Comparison of ENCODE assay signal across 9 mouse cellular contexts in the genomic region with DNA sequence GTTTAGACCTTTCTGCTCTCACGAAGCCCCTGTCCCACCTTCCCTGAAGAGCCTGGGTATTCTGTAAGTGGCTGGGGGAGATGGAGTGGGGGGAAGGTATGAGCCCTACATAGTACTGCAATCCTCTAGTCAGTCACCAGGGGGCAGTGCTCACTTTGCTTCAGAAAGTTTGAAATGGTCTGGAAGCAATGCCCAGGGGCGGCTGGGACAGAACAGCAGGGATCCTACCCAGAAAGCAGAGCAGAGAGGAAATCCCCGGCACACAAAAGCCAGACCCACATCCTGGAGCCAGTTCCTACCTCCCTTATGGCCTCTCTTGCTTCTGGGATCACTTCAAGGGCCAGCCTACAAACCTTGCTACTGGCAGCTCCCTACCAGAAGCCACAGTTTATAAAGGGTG. TPM values are rescaled to one million over a fixed set of nuclear protein-coding genes. Genes with fewer than 3 reads are reported as not detected.
DNase-seq lines count a peak whose midpoint lies in the region; ATAC-seq and TF ChIP-seq lines count a peak whose summit lies in the region.
"Had no signal": no experiment of that assay in that cellular context is flagged by ENCODE, and none has a peak within 500 bp of the region (broad histone marks: within the 10 kb centered on the region; RNA-seq: fewer than 3 reads in every experiment).

No protein-coding gene starts in this region.

- peaks cover 10% of the 10 kb centered on the region for H3K36me3 ChIP-seq in ES-E14 (ENCODE audit: control insufficient read depth, insufficient read depth, low read length, poor library complexity, severe bottlenecking)
- H3K36me3 ChIP-seq in forebrain, embryonic 15.5 days: peaks cover 15% of the 10 kb centered on the region
- peaks cover 4% of the 10 kb centered on the region for H3K36me3 ChIP-seq in lung, embryonic 16.5 days (ENCODE audit: control insufficient read depth, insufficient read depth, low read length)

- peak; percentile 95 for DNase-seq in ES-E14 (ENCODE audit: low read depth, low spot score)
- DNase-seq in c-Kit-positive CD71-negative TER-119-negative erythroid progenitor cells, embryonic 14.5 days (ENCODE audit: low read depth): peak; percentile 74
- DNase-seq in layer of hippocampus, adult 2 months (ENCODE audit: low spot score in 2 of 2): peak; percentile 63 to 89
- DNase-seq in ovary, postnatal 14 days (ENCODE audit: low spot score): peak; percentile 83
- peak; percentile 56 to 85 for DNase-seq in thymus, postnatal 10 days (ENCODE audit: low spot score in 2 of 2)

- 0 out of 2 replicates have a peak overlapping the region, but pooled peaks have one; percentile 27 for H3K27ac ChIP-seq in ES-E14 (ENCODE audit: insufficient read depth, low read depth, low read length, poor library complexity, severe bottlenecking)
- H3K27ac ChIP-seq in forebrain, embryonic 15.5 days (replicated peaks): peak overlapping the region; percentile 6; the same call in 1 of the 2 replicates
- H3K27ac ChIP-seq in layer of hippocampus, adult 2 months: 0 out of 2 replicates have a peak overlapping the region, but pooled peaks have one; percentile 0
- 0 out of 2 replicates have a peak overlapping the region, but pooled peaks have one; percentile 29 for H3K27ac ChIP-seq in lung, embryonic 16.5 days (ENCODE audit: low read length)

- 11% methylated on average over 3 of the region's 3 CpGs for WGBS in forebrain, embryonic 15.5 days
- 4% methylated on average over 3 of the region's 3 CpGs for WGBS in lung, embryonic 16.5 days

- H3K27me3 ChIP-seq in forebrain, embryonic 15.5 days: no peaks in the 10 kb centered on the region
- no peaks in the 10 kb centered on the region for H3K27me3 ChIP-seq in lung, embryonic 16.5 days (ENCODE audit: control insufficient read depth, insufficient read depth, low read depth, low read length)

- TF ChIP-seq CTCF in layer of hippocampus, adult 2 months (conservative IDR thresholded peaks at IDR 0.05): peak; percentile 94

- H3K4me3 ChIP-seq in ES-E14 (ENCODE audit: insufficient read depth in 1 of 2, low read depth in 1 of 2, low read length in 2 of 2, poor library complexity in 1 of 2, severe bottlenecking in 1 of 2): no peak overlapping the region
- no peak overlapping the region for H3K4me3 ChIP-seq in forebrain, embryonic 15.5 days
- H3K4me3 ChIP-seq in layer of hippocampus, adult 2 months: no peak overlapping the region
- no peak overlapping the region for H3K4me3 ChIP-seq in lung, embryonic 16.5 days (ENCODE audit: low read length)
- H3K4me3 ChIP-seq: myocyte had no signal

- H3K4me2 ChIP-seq in forebrain, embryonic 15.5 days (replicated peaks): no peak overlapping the region
- no peak overlapping the region for H3K4me2 ChIP-seq in lung, embryonic 16.5 days (ENCODE audit: low read depth, low read length)

- H3K9ac ChIP-seq in ES-E14 (ENCODE audit: insufficient read depth, low read depth, low read length, poor library complexity, severe bottlenecking): peak overlapping the region; percentile 65
- H3K9ac ChIP-seq in forebrain, embryonic 15.5 days (replicated peaks): no peak overlapping the region
- peak overlapping the region; percentile 12; the same call in 1 of the 2 replicates for H3K9ac ChIP-seq in lung, embryonic 16.5 days (ENCODE audit: low read length)

- ATAC-seq in forebrain, embryonic 15.5 days (replicated peaks): peak; percentile 49
- peak; percentile 65 to 79; a peak in 3 of 4 replicates for ATAC-seq in hematopoietic stem cell, adult 5-6 weeks (replicated peaks in 1 of 2; ENCODE audit: insufficient read depth in 1 of 2, low FRiP score in 2 of 2, low TSS enrichment in 1 of 2, low read depth in 1 of 2, poor library complexity in 2 of 2, severe bottlenecking in 2 of 2)
- peak; percentile 81 for ATAC-seq in lung, embryonic 16.5 days (ENCODE audit: low read depth)

- no peaks in the 10 kb centered on the region; a peak in 1 of 4 replicates for H3K4me1 ChIP-seq in ES-E14 (ENCODE audit: control insufficient read depth in 2 of 2, insufficient read depth in 2 of 2, low read length in 2 of 2, poor library complexity in 1 of 2)
- peaks cover 9% of the 10 kb centered on the region for H3K4me1 ChIP-seq in forebrain, embryonic 15.5 days
- peaks cover 6% of the 10 kb centered on the region for H3K4me1 ChIP-seq in lung, embryonic 16.5 days (replicated peaks; ENCODE audit: control insufficient read depth, insufficient read depth, low read length)

- no peaks in the 10 kb centered on the region for H3K9me3 ChIP-seq in ES-E14 (ENCODE audit: control insufficient read depth, insufficient read depth, low read depth, low read length)
- no peaks in the 10 kb centered on the region for H3K9me3 ChIP-seq in forebrain, embryonic 15.5 days
- no peaks in the 10 kb centered on the region for H3K9me3 ChIP-seq in lung, embryonic 16.5 days (ENCODE audit: control insufficient read depth, low read length)

- in situ Hi-C loops in ES-E14 (cut with MboI; ENCODE audit: low sequenced_read_pairs in 2 of 2, unreplicated experiment in 2 of 2): loop anchor here (5.0 to 25.0 kb wide), 3 partner anchors 136 to 473 kb away; a partner anchor contains a TSS

TF ChIP-seq in ES-E14, 5 proteins besides CTCF, POLR2A, EP300 and RAD21:
- TF ChIP-seq ZC3H11A (IDR thresholded peaks at IDR 0.05; ENCODE audit: borderline replicate concordance, low read depth, low read length) (peak; percentile 86), ZNF384 (IDR thresholded peaks at IDR 0.05; ENCODE audit: low read depth, low read length) (no peak)

RNA-seq across cellular contexts. Expression of a gene that starts 40.9 kb away (rescaled TPM):
- 0.69 and 0.89 TPM in 2 replicates for total RNA-seq in ES-E14 (2012; rRNA removed)
- polyA plus RNA-seq in forebrain, embryonic 15.5 days (2015; fragmentation: Nextera tagmentation; extraction: Ambion mirVana): 3.6 and 4.5 TPM in 2 replicates
- not detected in 2 replicates for total RNA-seq in hematopoietic stem cell, adult 5-6 weeks (2017)
- total RNA-seq in layer of hippocampus, adult 2 months (2021): 1 to 10 TPM; 5.3 to 6.3 TPM
- polyA plus RNA-seq in lung, embryonic 16.5 days (2015; fragmentation: Nextera tagmentation; extraction: Ambion mirVana): 24.3 and 32.0 TPM in 2 replicates
